24 mouse cellular contexts compared by ENCODE assay signal in genomic region chr7:30671480-30671879, GRCm38 (mm10). TPM values are rescaled to one million over a fixed set of nuclear protein-coding genes. Genes with fewer than 3 reads are reported as not detected.
"Had no signal": no experiment of that assay in that cellular context is flagged by ENCODE, and none has a peak within 500 bp of the region (broad histone marks: within the 10 kb centered on the region; RNA-seq: fewer than 3 reads in every experiment).

Pmis2 (minus strand) TSS chr7:30671605.

- H3K27me3 ChIP-seq: liver, embryonic 13.5 days; neural tube, embryonic 13.5 days had no signal

- DNase-seq: kidney, adult 18-20 months; kidney, adult 9 months; kidney, postnatal 14 days; kidney, postnatal 4 days; liver, embryonic 13.5 days; lung, adult 2 months; lung, postnatal 14 days; thymus, adult 18-20 months; thymus, postnatal 36 days had no signal

- H3K4me3 ChIP-seq: liver, embryonic 13.5 days; midbrain, embryonic 13.5 days; myocyte; neural tube, embryonic 13.5 days had no signal

- H3K9me3 ChIP-seq: liver, embryonic 13.5 days; midbrain, embryonic 13.5 days; neural tube, embryonic 13.5 days had no signal

- H3K36me3 ChIP-seq: liver, embryonic 13.5 days; midbrain, embryonic 13.5 days; neural tube, embryonic 13.5 days had no signal

- H3K4me1 ChIP-seq: liver, embryonic 13.5 days; midbrain, embryonic 13.5 days; neural tube, embryonic 13.5 days had no signal

- H3K27ac ChIP-seq: liver, embryonic 13.5 days; macrophage; midbrain, embryonic 13.5 days; neural tube, embryonic 13.5 days had no signal

RNA-seq across cellular contexts. Expression of gene Pmis2, which starts in this region (rescaled TPM):
- polyA plus RNA-seq: kidney, embryonic 16.5 days; limb, embryonic 11.5 days; limb, embryonic 14.5 days; liver, adult 2 months; liver, embryonic 13.5 days; liver, embryonic 16.5 days; lung, adult 2 months; lung, embryonic 16.5 days; macrophage; midbrain, embryonic 13.5 days; midbrain, embryonic 16.5 days; myocyte; neural tube, embryonic 13.5 days; small intestine, adult 2 months; spleen, adult 2 months; stomach, embryonic 16.5 days; urinary bladder, adult 2 months had no signal
